Mouse (Mus musculus) embryonic stem cell, embryonic (primary cell): ENCODE data around the gene Ier2.

ENCODE experiments used
- CTCF ChIA-PET, 4 experiments: fragments of 300-600 bp in 2 of 4; fragments of 350-600 bp in 2 of 4; sonication (Branson Sonifier 250); formaldehyde crosslinking; loops; one replicate each; lab custom pipeline; 2022; ENCODE audit warnings: inconsistent platforms in 2 of 4; lab: Charles Lee
- POLR2A ChIA-PET, 4 experiments: fragments of 300-600 bp in 2 of 4; fragments of 350-600 bp in 2 of 4; sonication (Branson Sonifier 250); formaldehyde crosslinking; loops; one replicate each; lab custom pipeline; 2022; ENCODE audit warnings: antibody characterized with exemption in 4 of 4, inconsistent platforms in 1 of 4; lab: Charles Lee

The Ier2 gene

DNA sequence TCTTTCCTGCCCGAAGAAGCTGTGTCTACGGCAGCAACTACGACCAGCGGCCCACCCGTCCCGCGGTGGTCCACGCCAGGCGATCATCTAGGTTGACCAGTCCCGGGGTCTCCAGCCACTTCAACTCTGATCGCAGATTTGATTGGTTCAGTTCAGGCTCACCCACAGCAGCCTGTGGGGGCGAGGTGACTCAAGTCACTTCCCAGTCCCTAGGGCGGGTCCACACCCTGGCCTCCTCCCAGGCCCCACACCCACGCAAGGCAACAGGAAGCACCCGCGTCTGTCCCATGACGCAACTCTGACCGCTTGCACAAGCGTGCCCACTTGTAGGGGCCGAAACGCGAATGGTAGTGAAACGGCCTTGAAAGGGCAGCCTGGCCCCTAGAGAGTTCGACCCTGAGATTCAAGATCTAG is 1.2 kb downstream of the Ier2 start:
- POLR2A ChIA-PET, result interaction anchor here (0.5 to 10.9 kb wide), 57 partner anchors 8 to 843 kb away, joined by 3 to 557 read pairs (median 7); partner anchors contain the start of genes Nacc1 (in 4 of the 4), Trmt1 (in 4 of the 4), Calr (in 2 of the 4) and Dcaf15 (in 1 of the 4)
- CTCF ChIA-PET, result interaction anchor here in 3 of 4 experiments (0.6 to 2.0 kb wide), 6 partner anchors 19 to 192 kb away, joined by 3 to 8 read pairs (median 4); no protein-coding TSS in a partner anchor

GRCm38 (mm10) chr8:84660819-84661457 is 1.7 kb downstream of the Ier2 start:
- ChIA-PET POLR2A (interaction anchor here (0.5 to 10.9 kb wide), 73 partner anchors 7 to 842 kb away, joined by 3 to 557 read pairs (median 6); partner anchors contain the start of genes Nacc1 (in 4 of the 4), Trmt1 (in 4 of the 4), Calr (in 2 of the 4) and Dcaf15 (in 1 of the 4)), CTCF (interaction anchor here (0.6 to 2.0 kb wide), 15 partner anchors 10 to 706 kb away, joined by 3 to 9 read pairs (median 3); partner anchors contain the start of genes Asf1b (in 1 of the 4), Dnase2a (in 1 of the 4) and Nacc1 (in 1 of the 4))

GRCm38 (mm10) chr8:84659936-84660818 is 2.5 kb downstream of the Ier2 start:
- POLR2A ChIA-PET, result interaction anchor here (0.6 to 10.9 kb wide), 99 partner anchors 6 to 786 kb away, joined by 3 to 557 read pairs (median 4); partner anchors contain the start of genes Nacc1 (in 4 of the 4), Trmt1 (in 4 of the 4), Calr (in 3 of the 4) and Ccdc130 (in 2 of the 4)
- CTCF ChIA-PET, result interaction anchor here (0.5 to 2.1 kb wide), 22 partner anchors 9 to 705 kb away, joined by 3 to 9 read pairs (median 3); partner anchors contain the start of genes Asf1b (in 1 of the 4), Dcaf15 (in 1 of the 4), Dnase2a (in 1 of the 4) and Nacc1 (in 1 of the 4)

GRCm38 (mm10) chr8:84658951-84659350 is 3.7 kb downstream of the Ier2 start:
- POLR2A ChIA-PET, result interaction anchor here (0.6 to 10.9 kb wide), 34 partner anchors 10 to 472 kb away, joined by 3 to 557 read pairs (median 6); partner anchors contain the start of genes Nacc1 (in 4 of the 4), Trmt1 (in 4 of the 4) and Syce2 (in 1 of the 4)
- CTCF ChIA-PET, result interaction anchor here in 3 of 4 experiments (0.6 to 2.1 kb wide), 5 partner anchors 9 to 302 kb away, joined by 3 to 5 read pairs (median 3); no protein-coding TSS in a partner anchor

- ChIA-PET POLR2A (interaction anchor here in 3 of 4 experiments (0.5 to 10.9 kb wide), 31 partner anchors 8 to 702 kb away, joined by 3 to 557 read pairs (median 4); partner anchors contain the start of genes Nacc1 (in 2 of the 3), Trmt1 (in 2 of the 3), Asf1b (in 1 of the 3) and Calr (in 1 of the 3)), CTCF (interaction anchor here in 3 of 4 experiments (0.6 to 1.8 kb wide), 7 partner anchors 10 to 158 kb away, joined by 3 to 7 read pairs (median 5); no protein-coding TSS in a partner anchor)
Measured at GRCm38 (mm10) chr8:84657680-84658079, 5.0 kb downstream of the Ier2 start.

DNA sequence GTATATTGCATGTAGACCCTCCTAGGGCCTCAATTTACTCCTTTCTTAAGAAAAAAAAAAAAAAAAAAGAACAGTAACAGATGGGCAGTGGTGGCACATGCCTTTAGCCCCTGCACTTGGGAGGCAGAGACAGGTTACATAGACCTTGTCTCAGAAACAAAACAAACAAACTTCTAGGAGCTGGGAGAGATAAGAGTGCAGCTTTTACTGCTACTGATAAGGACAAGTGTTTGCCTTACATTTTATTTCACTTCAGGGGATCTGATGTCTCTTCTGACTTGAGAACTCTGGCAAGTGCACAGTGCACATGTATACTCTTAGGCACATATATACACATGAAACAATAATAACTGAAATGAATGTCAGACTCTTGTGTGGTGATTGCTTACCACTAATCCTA is 5.4 kb downstream of the Ier2 start:
- POLR2A ChIA-PET, result interaction anchor here (0.6 to 10.9 kb wide), 37 partner anchors 8 to 491 kb away, joined by 3 to 557 read pairs (median 7); partner anchors contain the start of genes Nacc1 (in 3 of the 4), Trmt1 (in 3 of the 4), Calr (in 2 of the 4) and Gcdh (in 1 of the 4)
- CTCF ChIA-PET, result interaction anchor here in 3 of 4 experiments (0.6 to 2.8 kb wide), 13 partner anchors 10 to 294 kb away, joined by 3 to 12 read pairs (median 4); no protein-coding TSS in a partner anchor

GRCm38 (mm10) chr8:84656641-84657126 is 6.0 kb downstream of the Ier2 start:
- CTCF ChIA-PET, result interaction anchor here in 3 of 4 experiments (0.6 to 2.8 kb wide), 11 partner anchors 9 to 293 kb away, joined by 3 to 12 read pairs (median 4); no protein-coding TSS in a partner anchor
- POLR2A ChIA-PET, result interaction anchor here (0.6 to 10.9 kb wide), 35 partner anchors 7 to 491 kb away, joined by 3 to 557 read pairs (median 7); partner anchors contain the start of genes Nacc1 (in 3 of the 4), Trmt1 (in 3 of the 4), Calr (in 2 of the 4) and Rad23a (in 1 of the 4)

- ChIA-PET CTCF (interaction anchor here in 3 of 4 experiments (0.5 to 3.9 kb wide), 9 partner anchors 9 to 807 kb away, joined by 3 to 17 read pairs (median 3); partner anchors contain the start of genes Nacc1 (in 1 of the 3) and Trmt1 (in 1 of the 3)), POLR2A (interaction anchor here (0.6 to 10.9 kb wide), 37 partner anchors 7 to 596 kb away, joined by 3 to 557 read pairs (median 7); partner anchors contain the start of genes Nacc1 (in 3 of the 4), Trmt1 (in 3 of the 4), Calr (in 2 of the 4) and Rad23a (in 1 of the 4))
Measured at GRCm38 (mm10) chr8:84656191-84656525, 6.5 kb downstream of the Ier2 start.

- ChIA-PET POLR2A (interaction anchor here (0.6 to 10.9 kb wide), 51 partner anchors 6 to 915 kb away, joined by 3 to 557 read pairs (median 5); partner anchors contain the start of genes Nacc1 (in 3 of the 4), Trmt1 (in 3 of the 4), Calr (in 2 of the 4) and Gcdh (in 1 of the 4)), CTCF (interaction anchor here in 3 of 4 experiments (0.5 to 3.9 kb wide), 16 partner anchors 8 to 808 kb away, joined by 3 to 17 read pairs (median 4); partner anchors contain the start of genes Nacc1 (in 1 of the 3) and Trmt1 (in 1 of the 3))
Measured at GRCm38 (mm10) chr8:84655336-84656190, 7.1 kb downstream of the Ier2 start.

GRCm38 (mm10) chr8:84654597-84654996 is 8.1 kb downstream of the Ier2 start:
- CTCF ChIA-PET, result interaction anchor here in 3 of 4 experiments (0.7 to 3.9 kb wide), 17 partner anchors 9 to 249 kb away, joined by 3 to 17 read pairs (median 3); partner anchors contain the start of genes Nacc1 (in 1 of the 3) and Trmt1 (in 1 of the 3)
- POLR2A ChIA-PET, result interaction anchor here in 3 of 4 experiments (0.6 to 10.9 kb wide), 40 partner anchors 7 to 468 kb away, joined by 3 to 557 read pairs (median 5); partner anchors contain the start of genes Nacc1 (in 3 of the 3), Trmt1 (in 3 of the 3), Calr (in 2 of the 3) and Ier2 (in 2 of the 3)

DNA sequence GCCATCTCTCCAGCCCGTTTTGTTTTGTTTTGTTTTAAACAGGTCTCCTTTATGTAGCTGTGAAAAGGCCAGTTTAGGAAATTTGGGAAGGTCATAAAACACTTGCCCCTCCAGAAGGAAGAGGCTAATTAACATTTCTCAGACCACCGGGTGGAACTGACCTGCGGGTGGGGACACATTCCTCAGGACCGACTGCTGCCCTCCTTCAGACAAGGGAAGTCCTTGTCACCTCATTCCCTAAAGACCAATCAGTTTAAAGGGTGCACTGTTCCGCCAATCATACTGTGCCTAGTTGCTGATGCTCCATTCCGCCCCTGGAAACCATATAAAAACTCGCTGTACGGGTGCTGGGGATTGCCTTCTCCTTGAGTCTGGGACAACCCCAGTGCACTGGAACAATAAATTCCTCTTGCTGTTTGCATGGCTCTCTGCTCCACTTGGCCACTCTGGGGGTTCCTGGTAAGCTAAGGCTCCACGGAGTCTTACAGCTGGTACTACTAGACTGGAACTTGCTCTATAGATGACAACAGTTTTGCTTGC is 9.5 kb downstream of the Ier2 start:
- ChIA-PET POLR2A (interaction anchor here in 3 of 4 experiments (0.6 to 10.9 kb wide), 32 partner anchors 9 to 377 kb away, joined by 3 to 557 read pairs (median 5); partner anchors contain the start of genes Nacc1 (in 3 of the 3), Ier2 (in 2 of the 3), Trmt1 (in 2 of the 3) and Calr (in 1 of the 3)), CTCF (interaction anchor here in 3 of 4 experiments (0.7 to 3.9 kb wide), 5 partner anchors 11 to 162 kb away, joined by 3 to 17 read pairs (median 5); partner anchors contain the start of genes Nacc1 (in 1 of the 3) and Trmt1 (in 1 of the 3))

DNA sequence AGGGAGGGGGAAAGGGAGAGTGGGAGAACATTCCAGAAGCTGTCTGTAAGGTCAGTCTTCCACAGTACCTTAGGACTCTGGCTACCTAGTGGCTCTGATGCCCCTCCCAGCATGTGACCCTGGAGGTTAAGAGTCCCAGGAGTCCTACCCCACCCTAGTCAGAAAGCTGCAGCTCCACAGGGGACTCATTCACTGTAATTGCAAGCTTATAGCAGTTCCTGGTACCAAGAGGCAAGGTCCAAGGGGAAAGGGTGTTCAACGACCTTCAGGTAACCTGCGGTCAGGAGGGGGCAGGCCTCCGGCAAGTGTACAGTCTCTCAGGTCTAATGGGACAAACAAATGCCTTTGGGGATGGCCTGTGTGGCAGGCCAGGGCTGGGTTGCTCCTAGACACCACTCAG is 12.4 kb downstream of the Ier2 start:
- ChIA-PET POLR2A (interaction anchor here (0.6 to 5.2 kb wide), 42 partner anchors 8 to 453 kb away, joined by 3 to 221 read pairs (median 5); partner anchors contain the start of genes Ier2 (in 3 of the 4), Nacc1 (in 3 of the 4), Calr (in 1 of the 4) and Gcdh (in 1 of the 4)), CTCF (interaction anchor here (0.5 to 1.3 kb wide), 8 partner anchors 9 to 165 kb away, joined by 3 to 6 read pairs (median 3); no protein-coding TSS in a partner anchor)

GRCm38 (mm10) chr8:84647461-84647901 is 15.2 kb downstream of the Ier2 start:
- POLR2A ChIA-PET, result interaction anchor here (0.5 to 5.2 kb wide), 34 partner anchors 8 to 448 kb away, joined by 3 to 221 read pairs (median 4); partner anchors contain the start of genes Ier2 (in 3 of the 4), Trmt1 (in 2 of the 4), Calr (in 1 of the 4) and Ccdc130 (in 1 of the 4)
- CTCF ChIA-PET, result interaction anchor here (0.5 to 1.8 kb wide), 18 partner anchors 8 to 328 kb away, joined by 3 to 8 read pairs (median 4); partner anchors contain the start of gene Nacc1 (in 1 of the 4)

DNA sequence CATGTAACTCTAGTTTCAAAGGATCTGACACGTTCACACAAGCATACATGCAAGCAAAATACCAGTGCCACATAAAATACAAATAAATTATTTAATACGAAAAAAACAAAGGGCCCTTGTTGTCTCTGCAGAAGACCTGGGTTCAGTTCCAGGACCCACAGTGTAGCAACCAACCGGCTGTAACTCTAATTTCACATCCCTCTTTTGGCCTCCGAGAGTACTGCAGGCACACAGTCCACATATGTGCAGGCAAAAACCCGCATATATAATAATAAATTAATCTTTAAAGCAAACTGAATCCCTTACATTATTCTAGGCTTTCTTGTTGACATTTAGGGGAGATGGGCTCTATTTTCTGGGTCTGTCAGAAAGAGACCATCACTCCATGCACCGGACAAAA is 15.9 kb downstream of the Ier2 start:
- POLR2A ChIA-PET, result interaction anchor here in 3 of 4 experiments (0.5 to 7.2 kb wide), 30 partner anchors 8 to 398 kb away, joined by 3 to 221 read pairs (median 4); partner anchors contain the start of genes Ier2 (in 3 of the 3), Nacc1 (in 2 of the 3), Trmt1 (in 2 of the 3) and Calr (in 1 of the 3)
- CTCF ChIA-PET, result interaction anchor here (0.6 to 1.8 kb wide), 13 partner anchors 8 to 329 kb away, joined by 3 to 8 read pairs (median 4); partner anchors contain the start of gene Nacc1 (in 1 of the 4)
